ENCODE assay signal across 8 mouse cellular contexts in genomic region chr13:100103748-100104254, GRCm38 (mm10). TPM values are rescaled to one million over a fixed set of nuclear protein-coding genes. Genes with fewer than 3 reads are reported as not detected.
DNase-seq lines count a peak whose midpoint lies in the region; ATAC-seq and TF ChIP-seq lines count a peak whose summit lies in the region.

Bdp1 (minus strand) TSS chr13:100104070.

- peak within 1 kb of the TSS; percentile 69 for H3K9ac ChIP-seq in forebrain, embryonic 16.5 days (replicated peaks; ENCODE audit: low read depth, low read length)
- H3K9ac ChIP-seq in lung, embryonic 15.5 days, result peak within 1 kb of the TSS; percentile 84

- H3K36me3 ChIP-seq in G1E (replicated peaks), result peaks cover 15% of the 10 kb centered on the region
- H3K36me3 ChIP-seq in forebrain, embryonic 16.5 days (ENCODE audit: control insufficient read depth, insufficient read depth), result no peaks in the 10 kb centered on the region
- peaks cover 2% of the 10 kb centered on the region; the same call in 1 of the 2 replicates for H3K36me3 ChIP-seq in lung, embryonic 15.5 days

- peak; percentile 76 for DNase-seq in G1E (ENCODE audit: low spot score)
- peak; percentile 89 to 97 for DNase-seq in cerebellum, adult 18-20 months
- peak; percentile 96 for DNase-seq in heart, postnatal 4 days
- DNase-seq in layer of hippocampus, adult 8-10 months (ENCODE audit: low spot score in 2 of 2), result peak; percentile 83 to 95
- DNase-seq in ovary, adult 18-20 months (ENCODE audit: low spot score), result peak; percentile 85
- peak; percentile 94 for DNase-seq in thymus, postnatal 0 days (ENCODE audit: low spot score)

- no peaks in the 10 kb centered on the region for H3K9me3 ChIP-seq in G1E (replicated peaks)
- H3K9me3 ChIP-seq in forebrain, embryonic 16.5 days (ENCODE audit: control insufficient read depth, low read length), result no peaks in the 10 kb centered on the region
- no peaks in the 10 kb centered on the region for H3K9me3 ChIP-seq in lung, embryonic 15.5 days

- no peak for TF ChIP-seq CTCF in G1E (IDR thresholded peaks at IDR 0.05; ENCODE audit: low read depth, low read length)

- ATAC-seq in G1E (ENCODE audit: extremely low read depth, insufficient number of reproducible peaks, low FRiP score, poor library complexity, severe bottlenecking), result peak; percentile 47
- ATAC-seq in forebrain, embryonic 16.5 days, result peak; percentile 72
- peak; percentile 78 for ATAC-seq in lung, embryonic 15.5 days (ENCODE audit: borderline replicate concordance, extremely low read depth, low FRiP score, low TSS enrichment)

- peak within 1 kb of the TSS; percentile 90 for H3K4me3 ChIP-seq in G1E (ENCODE audit: low read depth, low read length)
- peak within 1 kb of the TSS; percentile 52 for H3K4me3 ChIP-seq in forebrain, embryonic 16.5 days (replicated peaks; ENCODE audit: low read length)
- peak within 1 kb of the TSS; percentile 89 for H3K4me3 ChIP-seq in lung, embryonic 15.5 days

- under 1% methylated on average over 44 of the region's 44 CpGs for WGBS in forebrain, embryonic 16.5 days
- WGBS in lung, embryonic 15.5 days, result 0% methylated on average over 44 of the region's 44 CpGs

- H3K27me3 ChIP-seq in G1E (ENCODE audit: insufficient read depth, low read length), result no peaks in the 10 kb centered on the region
- H3K27me3 ChIP-seq in forebrain, embryonic 16.5 days (replicated peaks; ENCODE audit: control insufficient read depth, insufficient read depth, low read length), result no peaks in the 10 kb centered on the region; the same call in 1 of the 2 replicates
- H3K27me3 ChIP-seq in lung, embryonic 15.5 days, result no peaks in the 10 kb centered on the region; the same call in 1 of the 2 replicates

- peak within 1 kb of the TSS; percentile 77 for H3K27ac ChIP-seq in forebrain, embryonic 16.5 days (ENCODE audit: low read length)
- peak within 1 kb of the TSS; percentile 87 for H3K27ac ChIP-seq in lung, embryonic 15.5 days

- H3K4me1 ChIP-seq in G1E (ENCODE audit: insufficient read depth, low read depth, low read length), result peaks cover 47% of the 10 kb centered on the region
- peaks cover 25% of the 10 kb centered on the region for H3K4me1 ChIP-seq in forebrain, embryonic 16.5 days (replicated peaks; ENCODE audit: control insufficient read depth, insufficient read depth, low read length)
- H3K4me1 ChIP-seq in lung, embryonic 15.5 days, result peaks cover 23% of the 10 kb centered on the region

- H3K4me2 ChIP-seq in forebrain, embryonic 16.5 days (ENCODE audit: low read length), result peak within 1 kb of the TSS; percentile 69
- peak within 1 kb of the TSS; percentile 74 for H3K4me2 ChIP-seq in lung, embryonic 15.5 days

RNA-seq across cellular contexts. Expression of gene Bdp1, which starts in this region (rescaled TPM):
- 84.4 and 103 TPM in 2 replicates for total RNA-seq in G1E (2014; fragmentation: Nextera tagmentation)
- total RNA-seq in G1E (2017), result 51.3 and 59.3 TPM in 2 replicates
- 6.2 and 6.6 TPM in 2 replicates for polyA plus RNA-seq in G1E (2012)
- 28.7 and 34.5 TPM in 2 replicates for polyA plus RNA-seq in forebrain, embryonic 16.5 days (2015; fragmentation: Nextera tagmentation; extraction: Ambion mirVana)
- 10 to 100 TPM; 27.2 to 28.3 TPM for total RNA-seq in heart, postnatal 4 days (2021)
- total RNA-seq in layer of hippocampus, adult 8-10 months (2022), result 10 to 100 TPM; 33.5 to 48.0 (median 45.6) TPM
- 31.1 and 32.0 TPM in 2 replicates for polyA plus RNA-seq in lung, embryonic 15.5 days (2015; fragmentation: Nextera tagmentation; extraction: Ambion mirVana)
- polyA plus RNA-seq in thymus, postnatal 0 days (2015; fragmentation: Nextera tagmentation; extraction: Ambion mirVana), result 27.5 and 33.0 TPM in 2 replicates

Comparison
In these comparisons a context has a peak if more than half of its experiments do, and no peak if none do; other contexts are left out.
1. Peak in every context shown above with its lines: DNase-seq, ATAC-seq, H3K4me3 ChIP-seq and H3K27ac ChIP-seq.